Mouse (Mus musculus) liver, embryonic 15.5 days (tissue): ENCODE results near the gene Mical3. TPM values are rescaled to one million over a fixed set of nuclear protein-coding genes. Genes with fewer than 3 reads are reported as not detected.
A peak's percentile ranks its signal among the peaks of the same experiment; 100 is the strongest.

Experiments used
- ATAC-seq: fragments of 200-750 bp; cut with Nextera tagmentation; 2 replicates; pipeline ENCODE4 v1.8.0; 2017; ENCODE audit warnings: moderate number of reproducible peaks, mild to moderate bottlenecking, moderate library complexity; ENCODE audit not compliant: insufficient read depth
- H3K27ac ChIP-seq: fragments of 300-500 bp; sonication (generic); replicated peaks from 2 replicates; pipeline ENCODE4 v1.5.1; 2015; ENCODE audit warnings: mild to moderate bottlenecking, inconsistent platforms
- H3K27me3 ChIP-seq: fragments of 300-500 bp; sonication (generic); 2 replicates; pipeline ENCODE4 v1.6.1; 2015; ENCODE audit warnings: mild to moderate bottlenecking, inconsistent platforms
- H3K36me3 ChIP-seq: fragments of 300-500 bp; sonication (generic); replicated peaks from 2 replicates; pipeline ENCODE4 v1.6.1; 2015; ENCODE audit warnings: moderate library complexity, mild to moderate bottlenecking, inconsistent platforms
- H3K4me1 ChIP-seq: fragments of 300-500 bp; sonication (generic); replicated peaks from 2 replicates; pipeline ENCODE4 v1.6.1; 2015; ENCODE audit warnings: inconsistent platforms
- H3K4me2 ChIP-seq: fragments of 300-500 bp; sonication (generic); 2 replicates; pipeline ENCODE4 v1.6.1; 2015; ENCODE audit warnings: moderate library complexity, mild to moderate bottlenecking, inconsistent platforms
- H3K4me3 ChIP-seq: fragments of 300-500 bp; sonication (generic); replicated peaks from 2 replicates; pipeline ENCODE4 v1.5.1; 2015; ENCODE audit warnings: mild to moderate bottlenecking, inconsistent platforms
- H3K9ac ChIP-seq: fragments of 300-500 bp; sonication (generic); 2 replicates; pipeline ENCODE4 v1.6.1; 2015; ENCODE audit warnings: moderate library complexity, mild to moderate bottlenecking, inconsistent platforms
- H3K9me3 ChIP-seq: fragments of 300-500 bp; sonication (generic); replicated peaks from 2 replicates; pipeline ENCODE4 v1.6.1; 2016; ENCODE audit warnings: inconsistent platforms
- WGBS: fragments of 180-500 bp; shearing (Covaris S2); methylation state at CpG from one replicate; pipeline ENCODE4 v1.1.7; 2015; ENCODE audit warnings: mixed read lengths; ENCODE audit not compliant: insufficient replicate concordance; 5-methylcytosine and 5-hydroxymethylcytosine counted together
- polyA plus RNA-seq: library from polyadenylated mRNA; unstranded; fragments of >200 nt; fragmentation: Nextera tagmentation; extraction: Ambion mirVana; gene quantifications from 2 replicates; pipeline ENCODE4 v1.2.1, GENCODE M21; 2015

Gene Mical3
- polyA plus RNA-seq, 1 experiment from 2014 or later, result 8.7 TPM

- H3K4me1 ChIP-seq, result peaks cover 97% of the 10 kb centered on the region
- H3K36me3 ChIP-seq, result no peaks in the 10 kb centered on the region
- peak overlapping the region; percentile 69 for H3K4me2 ChIP-seq
- WGBS, result 12% methylated on average over 6 of the region's 6 CpGs
- H3K27me3 ChIP-seq, result no peaks in the 10 kb centered on the region
- H3K9ac ChIP-seq, result peak overlapping the region; percentile 47
- ATAC-seq, result peak; percentile 84
- peak overlapping the region; percentile 84 for H3K27ac ChIP-seq
- H3K4me3 ChIP-seq, result peak overlapping the region; percentile 34
- H3K9me3 ChIP-seq, result no peaks in the 10 kb centered on the region
These were observed 46.7 kb downstream of the Mical3 start for GRCm38 (mm10) chr6:121084050-121084480.

- ATAC-seq, result no peak
- Histone ChIP-seq H3K4me1 (peaks cover 97% of the 10 kb centered on the region), H3K4me3 (no peak overlapping the region), H3K9ac (no peak overlapping the region), H3K27me3 (no peaks in the 10 kb centered on the region), H3K36me3 (no peaks in the 10 kb centered on the region), H3K4me2 (no peak overlapping the region), H3K27ac (no peak overlapping the region), H3K9me3 (no peaks in the 10 kb centered on the region)
- 79% methylated on average over 10 of the region's 10 CpGs for WGBS
These were observed 48.7 kb downstream of the Mical3 start for GRCm38 (mm10) chr6:121082094-121082473.

GRCm38 (mm10) chr6:121081288-121082093 lies 49.3 kb downstream of the Mical3 start:
- Histone ChIP-seq H3K4me2 (no peak overlapping the region), H3K9ac (no peak overlapping the region), H3K9me3 (no peaks in the 10 kb centered on the region), H3K36me3 (no peaks in the 10 kb centered on the region), H3K27me3 (no peaks in the 10 kb centered on the region), H3K27ac (no peak overlapping the region), H3K4me1 (peaks cover 97% of the 10 kb centered on the region), H3K4me3 (no peak overlapping the region)
- ATAC-seq, result no peak
- WGBS, result 77% methylated on average over 26 of the region's 26 CpGs

GRCm38 (mm10) chr6:121078175-121078574 lies 52.6 kb downstream of the Mical3 start:
- Histone ChIP-seq H3K4me3 (no peak overlapping the region), H3K4me2 (no peak overlapping the region), H3K36me3 (no peaks in the 10 kb centered on the region), H3K9ac (no peak overlapping the region), H3K27me3 (no peaks in the 10 kb centered on the region), H3K9me3 (no peaks in the 10 kb centered on the region), H3K4me1 (peaks cover 90% of the 10 kb centered on the region), H3K27ac (no peak overlapping the region)
- ATAC-seq, result no peak
- WGBS, result 84% methylated on average over 5 of the region's 5 CpGs

- no peak for ATAC-seq
- Histone ChIP-seq H3K9ac (no peak overlapping the region), H3K9me3 (no peaks in the 10 kb centered on the region), H3K4me3 (no peak overlapping the region), H3K27ac (no peak overlapping the region), H3K4me2 (no peak overlapping the region), H3K4me1 (peaks cover 89% of the 10 kb centered on the region), H3K36me3 (no peaks in the 10 kb centered on the region), H3K27me3 (no peaks in the 10 kb centered on the region)
- 25% methylated on average over 12 of the region's 12 CpGs for WGBS
These were observed 53.8 kb downstream of the Mical3 start for GRCm38 (mm10) chr6:121076929-121077566.

- no peak overlapping the region for H3K4me3 ChIP-seq
- H3K4me2 ChIP-seq, result no peak overlapping the region
- no peak overlapping the region for H3K9ac ChIP-seq
- WGBS, result 39% methylated on average over 1 of the region's 1 CpGs
- H3K9me3 ChIP-seq, result no peaks in the 10 kb centered on the region
- no peaks in the 10 kb centered on the region for H3K36me3 ChIP-seq
- ATAC-seq, result no peak
- no peaks in the 10 kb centered on the region for H3K27me3 ChIP-seq
- H3K4me1 ChIP-seq, result peaks cover 80% of the 10 kb centered on the region
- no peak overlapping the region for H3K27ac ChIP-seq
These were observed 55.0 kb downstream of the Mical3 start for GRCm38 (mm10) chr6:121075763-121076162.

- H3K27ac ChIP-seq, result no peak overlapping the region
- H3K36me3 ChIP-seq, result no peaks in the 10 kb centered on the region
- 79% methylated on average over 7 of the region's 7 CpGs for WGBS
These were observed 57.5 kb downstream of the Mical3 start for GRCm38 (mm10) chr6:121073312-121073711.

GRCm38 (mm10) chr6:121072615-121073014 lies 58.2 kb downstream of the Mical3 start:
- H3K4me1 ChIP-seq, result peaks cover 80% of the 10 kb centered on the region
- H3K9me3 ChIP-seq, result no peaks in the 10 kb centered on the region
- H3K27ac ChIP-seq, result no peak overlapping the region
- ATAC-seq, result no peak
- no peak overlapping the region for H3K4me2 ChIP-seq
- no peaks in the 10 kb centered on the region for H3K27me3 ChIP-seq
- no peak overlapping the region for H3K4me3 ChIP-seq
- WGBS, result 57% methylated on average over 2 of the region's 2 CpGs
- no peak overlapping the region for H3K9ac ChIP-seq
- H3K36me3 ChIP-seq, result no peaks in the 10 kb centered on the region

More at GRCm38 (mm10) chr6:121073312-121073711, 57.5 kb downstream of the Mical3 start:
- Histone ChIP-seq H3K9ac (no peak overlapping the region), H3K9me3 (no peaks in the 10 kb centered on the region), H3K4me1 (peaks cover 80% of the 10 kb centered on the region), H3K27me3 (no peaks in the 10 kb centered on the region), H3K4me2 (no peak overlapping the region), H3K4me3 (no peak overlapping the region)
- ATAC-seq, result no peak

- no peak overlapping the region for H3K4me3 ChIP-seq
- H3K27ac ChIP-seq, result no peak overlapping the region
- no peaks in the 10 kb centered on the region for H3K36me3 ChIP-seq
- 53% methylated on average over 9 of the region's 9 CpGs for WGBS
- H3K9me3 ChIP-seq, result no peaks in the 10 kb centered on the region
- no peaks in the 10 kb centered on the region for H3K27me3 ChIP-seq
- no peak for ATAC-seq
- peaks cover 80% of the 10 kb centered on the region for H3K4me1 ChIP-seq
- no peak overlapping the region for H3K9ac ChIP-seq
- H3K4me2 ChIP-seq, result no peak overlapping the region
These were observed 60.1 kb downstream of the Mical3 start for GRCm38 (mm10) chr6:121070584-121071230.

GRCm38 (mm10) chr6:121069156-121069555 lies 61.6 kb downstream of the Mical3 start:
- 50% methylated on average over 8 of the region's 8 CpGs for WGBS
- no peak overlapping the region for H3K4me3 ChIP-seq

GRCm38 (mm10) chr6:121068087-121068464 lies 62.7 kb downstream of the Mical3 start:
- Histone ChIP-seq H3K4me1 (peaks cover 87% of the 10 kb centered on the region), H3K9me3 (no peaks in the 10 kb centered on the region), H3K27me3 (no peaks in the 10 kb centered on the region), H3K9ac (no peak overlapping the region), H3K27ac (no peak overlapping the region), H3K4me3 (no peak overlapping the region), H3K36me3 (no peaks in the 10 kb centered on the region), H3K4me2 (no peak overlapping the region)
- WGBS, result 82% methylated on average over 7 of the region's 7 CpGs
- no peak for ATAC-seq

More at GRCm38 (mm10) chr6:121069156-121069555, 61.6 kb downstream of the Mical3 start:
- Histone ChIP-seq H3K4me2 (no peak overlapping the region), H3K27me3 (no peaks in the 10 kb centered on the region), H3K27ac (no peak overlapping the region; the same call in 1 of the 2 replicates), H3K36me3 (no peaks in the 10 kb centered on the region), H3K9ac (no peak overlapping the region), H3K9me3 (no peaks in the 10 kb centered on the region), H3K4me1 (peaks cover 84% of the 10 kb centered on the region)
- ATAC-seq, result peak; percentile 37; the same call in 1 of the 2 replicates
